Mouse (Mus musculus) ES-Bruce4 (cell line): ENCODE data around the gene Mfn2.

ENCODE experiments used
- CTCF ChIP-seq: IDR thresholded peaks from one replicate; pipeline ENCODE4 v1.8.1; 2011; ENCODE audit warnings: low read depth, low read length
- POLR2A ChIP-seq: IDR thresholded peaks from one replicate; pipeline ENCODE4 v1.8.1; 2011; ENCODE audit warnings: low read length; ENCODE audit not compliant: insufficient read depth

DNA sequence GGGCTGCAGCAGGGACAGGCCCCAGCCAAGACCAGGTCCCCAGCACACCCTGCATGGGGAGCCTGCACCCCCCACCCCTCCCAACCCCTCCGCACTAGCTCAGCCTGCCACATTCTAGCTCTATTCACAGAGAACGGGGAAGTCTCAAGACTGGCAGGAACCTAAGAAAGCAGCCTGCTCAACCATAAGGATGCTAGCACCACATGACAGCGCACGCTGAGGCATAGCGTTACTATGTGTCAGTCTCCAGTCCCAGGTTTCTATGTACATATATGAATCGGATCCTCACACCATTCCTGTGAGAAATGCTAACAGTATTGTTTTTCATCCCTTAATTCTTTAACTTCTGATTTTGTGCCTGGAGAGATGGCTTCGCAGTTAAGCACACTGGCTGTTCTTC lies 24.0 kb upstream of the Mfn2 start:
- no peak for TF ChIP-seq CTCF
- TF ChIP-seq POLR2A = no peak
